Mouse (Mus musculus): ENCODE measurements around the gene Casp6. TPM values are rescaled to one million over a fixed set of nuclear protein-coding genes. Genes with fewer than 3 reads are reported as not detected.
A peak's percentile ranks its signal among the peaks of the same experiment; 100 is the strongest.

Gene Casp6
- 55.4 and 60.9 TPM in 2 replicates for polyA plus RNA-seq (2016; fragmentation: Nextera tagmentation; extraction: Ambion mirVana)

DNA sequence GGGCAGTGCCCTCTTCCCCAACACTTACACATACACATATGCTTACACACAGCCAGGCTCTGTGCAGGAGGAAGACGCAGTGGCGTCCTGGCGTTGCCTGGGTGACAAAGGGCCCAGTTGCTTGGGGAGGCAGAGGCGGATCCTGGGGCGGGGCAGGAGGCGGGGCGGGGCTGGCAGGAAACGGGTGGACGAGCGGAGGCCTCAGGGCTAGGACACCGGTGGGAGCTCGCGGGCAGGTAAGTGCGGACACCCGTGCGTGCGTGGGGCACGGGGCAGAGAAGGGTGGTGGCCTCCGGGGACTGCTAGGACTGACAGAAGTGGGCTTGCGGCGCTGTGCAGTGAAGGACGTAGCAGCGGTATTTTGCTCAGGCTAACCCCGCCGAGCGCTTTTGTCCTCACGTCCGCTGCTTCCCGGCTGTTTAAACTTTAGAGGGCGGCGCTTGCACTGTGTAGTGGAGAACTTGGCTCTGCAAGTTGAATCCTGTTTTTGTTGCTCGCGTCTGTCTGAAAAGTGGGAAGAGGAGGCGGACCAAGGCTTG is at the start of gene Casp6:
TSS of gene Casp6 (plus strand) at position 155 of the 539 bp plus-strand sequence.
- Histone ChIP-seq H3K4me3 (replicated peaks) (peak within 1 kb of the TSS; percentile 65), H3K4me1 (peaks cover 17% of the 10 kb centered on the region), H3K9me3 (no peaks in the 10 kb centered on the region), H3K4me2 (peak within 1 kb of the TSS; percentile 59), H3K36me3 (replicated peaks) (peaks cover 6% of the 10 kb centered on the region; the same call in 1 of the 2 replicates), H3K9ac (peak within 1 kb of the TSS; percentile 63), H3K27ac (no peak within 1 kb of the TSS), H3K27me3 (no peaks in the 10 kb centered on the region)
- 1% methylated on average over 34 of the region's 34 CpGs for WGBS
- ATAC-seq (ENCODE audit: low FRiP score), result peak; percentile 96

DNA sequence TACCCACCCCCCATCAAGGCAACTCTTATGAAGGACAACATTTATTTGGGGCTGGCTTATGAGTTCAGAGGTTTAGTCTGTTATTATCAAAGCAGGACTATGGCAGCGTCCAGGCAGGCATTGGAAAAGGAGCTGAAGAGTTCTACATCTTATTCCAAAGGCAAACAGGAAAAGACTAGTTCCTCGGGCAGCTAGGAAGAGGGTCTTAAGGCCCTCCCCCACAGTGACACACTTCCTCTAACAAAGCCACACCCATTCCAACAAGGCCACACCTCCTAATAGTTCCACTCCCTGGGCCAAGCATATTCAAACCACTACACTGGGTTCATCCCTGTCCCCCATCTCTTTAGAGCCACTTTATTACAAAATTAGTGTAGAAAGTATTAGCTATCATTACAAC is 38.6 kb upstream of the Casp6 start:
- H3K9ac ChIP-seq, result no peak overlapping the region
- WGBS, result 81% methylated on average over 2 of the region's 2 CpGs
- H3K9me3 ChIP-seq, result 0 out of 2 replicates have a peak, but pooled peaks cover 1% of the 10 kb centered on the region
- no peaks in the 10 kb centered on the region for H3K27me3 ChIP-seq
- H3K27ac ChIP-seq, result no peak overlapping the region
- H3K4me1 ChIP-seq, result no peaks in the 10 kb centered on the region
- H3K4me3 ChIP-seq (replicated peaks), result no peak overlapping the region
- no peaks in the 10 kb centered on the region for H3K36me3 ChIP-seq (replicated peaks)
- ATAC-seq (ENCODE audit: low FRiP score), result no peak
- no peak overlapping the region for H3K4me2 ChIP-seq

DNA sequence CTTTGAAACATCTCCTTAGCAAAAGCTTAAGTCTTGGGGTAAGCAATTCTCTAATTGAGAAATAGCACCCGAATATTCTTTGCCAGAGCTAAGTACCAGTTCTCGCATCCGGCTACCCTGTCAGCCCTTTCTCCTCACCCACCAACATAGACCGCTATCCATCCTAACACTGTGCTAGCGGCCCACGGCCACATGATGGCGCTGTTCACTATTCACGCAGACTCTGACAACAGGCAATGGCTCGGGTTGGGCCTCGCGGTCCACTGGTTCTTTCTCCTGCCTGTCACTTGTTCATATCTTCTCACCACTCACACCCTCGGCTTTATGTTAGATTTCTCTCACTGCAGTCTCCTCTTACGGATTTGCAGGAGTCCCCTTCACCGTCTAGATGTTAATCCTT is 37.5 kb upstream of the Casp6 start:
- ATAC-seq (ENCODE audit: low FRiP score), result no peak

DNA sequence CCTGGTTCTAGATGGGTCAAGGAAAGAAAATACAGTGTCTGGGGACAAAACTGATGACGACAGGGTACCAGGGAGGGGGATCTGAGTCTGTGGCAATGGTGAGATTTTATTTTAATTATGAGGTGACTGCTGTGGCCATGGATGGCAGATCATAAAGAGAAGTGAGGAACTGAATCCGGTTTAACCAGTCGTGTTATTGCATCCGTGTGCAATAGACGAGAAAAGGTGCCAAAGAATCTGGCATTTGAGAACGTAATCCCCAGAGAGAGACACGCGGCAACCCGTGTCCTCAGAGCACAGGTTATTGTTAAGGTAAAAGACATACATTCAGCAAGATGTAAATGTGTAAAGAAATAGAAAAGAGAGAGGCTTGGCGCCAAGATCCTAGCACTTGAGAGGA is 23.9 kb upstream of the Casp6 start:
- 88% methylated on average over 10 of the region's 10 CpGs for WGBS
- H3K27me3 ChIP-seq, result 0 out of 2 replicates have a peak, but pooled peaks cover 6% of the 10 kb centered on the region
- no peak overlapping the region for H3K9ac ChIP-seq
- no peak for ATAC-seq (ENCODE audit: low FRiP score)
- H3K27ac ChIP-seq, result no peak overlapping the region
- H3K4me3 ChIP-seq (replicated peaks), result no peak overlapping the region
- no peaks in the 10 kb centered on the region for H3K36me3 ChIP-seq (replicated peaks)
- no peak overlapping the region for H3K4me2 ChIP-seq
- H3K4me1 ChIP-seq, result peaks cover 12% of the 10 kb centered on the region
- H3K9me3 ChIP-seq, result no peaks in the 10 kb centered on the region

More for the DNA sequence above, 37.5 kb upstream of the Casp6 start:
- WGBS, result 52% methylated on average over 14 of the region's 14 CpGs
- Histone ChIP-seq H3K27ac (no peak overlapping the region), H3K9me3 (no peaks in the 10 kb centered on the region), H3K36me3 (replicated peaks) (no peaks in the 10 kb centered on the region), H3K9ac (no peak overlapping the region), H3K4me2 (no peak overlapping the region), H3K27me3 (no peaks in the 10 kb centered on the region), H3K4me3 (replicated peaks) (no peak overlapping the region), H3K4me1 (no peaks in the 10 kb centered on the region)

DNA sequence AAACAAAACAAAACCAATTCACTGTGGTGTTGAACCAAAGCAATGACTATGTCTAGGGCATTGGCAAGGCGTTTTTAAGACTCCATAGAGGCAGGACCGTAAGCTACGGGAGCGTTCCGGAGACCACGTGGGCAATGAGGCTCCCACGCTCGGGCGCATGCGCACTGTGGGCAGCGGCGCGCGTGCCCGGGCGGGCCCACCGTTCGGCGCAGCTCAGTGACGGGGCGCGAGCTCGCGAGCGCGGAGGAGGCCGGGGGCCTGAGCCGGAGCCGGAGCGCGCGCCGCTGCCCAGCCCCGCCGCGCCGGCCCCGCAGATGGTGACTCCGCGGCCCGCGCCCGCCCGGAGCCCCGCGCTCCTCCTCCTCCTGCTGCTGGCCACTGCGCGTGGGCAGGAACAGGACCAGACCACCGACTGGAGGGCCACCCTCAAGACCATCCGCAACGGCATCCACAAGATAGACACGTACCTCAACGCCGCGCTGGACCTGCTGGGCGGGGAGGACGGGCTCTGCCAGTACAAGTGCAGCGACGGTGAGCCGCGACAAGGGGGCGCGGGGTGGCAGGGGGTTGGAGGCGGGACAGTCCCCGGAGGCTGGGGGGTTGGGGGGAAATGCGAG is 22.7 kb upstream of the Casp6 start, which contains the start of gene Pla2g12a:
TSS of gene Pla2g12a (plus strand) at position 202 of the 617 bp plus-strand sequence.
- Histone ChIP-seq H3K9me3 (no peaks in the 10 kb centered on the region), H3K36me3 (replicated peaks) (no peaks in the 10 kb centered on the region), H3K27ac (peak within 1 kb of the TSS; percentile 85), H3K4me3 (replicated peaks) (peak within 1 kb of the TSS; percentile 76), H3K4me2 (peak within 1 kb of the TSS; percentile 87), H3K9ac (peak within 1 kb of the TSS; percentile 82), H3K4me1 (peaks cover 12% of the 10 kb centered on the region), H3K27me3 (0 out of 2 replicates have a peak, but pooled peaks cover 6% of the 10 kb centered on the region)
- ATAC-seq (ENCODE audit: low FRiP score), result peak; percentile 94
- WGBS, result under 1% methylated on average over 64 of the region's 66 CpGs

DNA sequence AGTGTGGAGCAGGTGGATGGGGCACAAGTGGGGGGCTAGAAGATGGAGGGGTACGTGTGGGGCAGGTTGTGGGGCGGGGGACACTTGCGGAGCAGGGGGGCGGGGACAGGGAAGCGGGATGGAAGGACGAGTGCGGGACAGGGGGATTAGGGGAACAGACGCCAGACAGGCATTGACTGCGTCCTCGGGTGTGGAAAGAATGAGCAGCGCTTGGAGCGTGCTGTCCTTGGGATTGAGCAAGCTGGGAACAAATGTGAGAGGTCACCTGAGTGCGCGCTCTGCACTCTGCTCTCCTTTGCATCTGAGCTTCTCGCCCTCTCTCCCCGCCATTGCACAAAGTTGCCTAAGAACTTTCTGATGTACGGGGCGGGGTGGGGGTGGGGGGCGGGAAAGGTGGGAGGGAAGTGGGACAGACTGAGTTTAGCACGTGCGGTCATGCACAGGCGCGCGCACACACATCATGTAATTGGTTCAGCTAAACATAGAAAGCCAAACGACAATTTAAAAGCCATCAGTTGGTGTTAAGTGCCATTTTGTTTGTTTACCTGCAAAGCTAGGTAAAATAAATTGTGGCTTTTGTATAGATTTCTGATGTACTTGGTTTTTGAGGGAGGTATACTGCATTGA is 22.0 kb upstream of the Casp6 start:
- Histone ChIP-seq H3K36me3 (replicated peaks) (no peaks in the 10 kb centered on the region), H3K27me3 (0 out of 2 replicates have a peak, but pooled peaks cover 6% of the 10 kb centered on the region), H3K9me3 (no peaks in the 10 kb centered on the region), H3K4me2 (peak overlapping the region; percentile 87), H3K4me3 (replicated peaks) (peak overlapping the region; percentile 76), H3K9ac (peak overlapping the region; percentile 82), H3K4me1 (peaks cover 12% of the 10 kb centered on the region), H3K27ac (peak overlapping the region; percentile 85)
- peak; percentile 71 for ATAC-seq (ENCODE audit: low FRiP score)
- under 1% methylated on average over 23 of the region's 25 CpGs for WGBS

DNA sequence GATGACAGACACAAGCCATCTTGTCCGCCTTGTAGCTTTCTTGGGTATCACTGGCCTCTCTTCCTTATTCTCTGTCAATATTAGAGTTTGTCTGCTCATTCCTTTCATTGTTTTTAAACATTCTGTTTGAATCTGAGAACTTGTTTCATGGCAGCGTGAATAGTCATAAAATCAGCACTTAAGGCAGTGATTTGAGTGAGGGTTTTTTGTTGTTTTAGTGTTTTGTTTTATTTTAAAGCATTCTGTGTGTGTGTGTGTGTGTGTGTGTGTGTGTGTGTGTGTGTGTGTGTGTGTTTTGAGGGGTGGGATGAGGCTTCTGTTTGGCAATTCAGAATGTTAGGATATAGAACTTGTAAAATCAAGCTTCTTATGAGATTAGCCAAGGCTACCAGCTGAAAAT is 21.3 kb upstream of the Casp6 start:
- Histone ChIP-seq H3K4me2 (peak overlapping the region; percentile 87), H3K27me3 (0 out of 2 replicates have a peak, but pooled peaks cover 6% of the 10 kb centered on the region), H3K9ac (no peak overlapping the region), H3K9me3 (no peaks in the 10 kb centered on the region), H3K4me1 (peaks cover 12% of the 10 kb centered on the region), H3K27ac (no peak overlapping the region), H3K4me3 (replicated peaks) (no peak overlapping the region), H3K36me3 (replicated peaks) (no peaks in the 10 kb centered on the region)
- ATAC-seq (ENCODE audit: low FRiP score), result no peak
- WGBS, result 74% methylated on average over 2 of the region's 2 CpGs

DNA sequence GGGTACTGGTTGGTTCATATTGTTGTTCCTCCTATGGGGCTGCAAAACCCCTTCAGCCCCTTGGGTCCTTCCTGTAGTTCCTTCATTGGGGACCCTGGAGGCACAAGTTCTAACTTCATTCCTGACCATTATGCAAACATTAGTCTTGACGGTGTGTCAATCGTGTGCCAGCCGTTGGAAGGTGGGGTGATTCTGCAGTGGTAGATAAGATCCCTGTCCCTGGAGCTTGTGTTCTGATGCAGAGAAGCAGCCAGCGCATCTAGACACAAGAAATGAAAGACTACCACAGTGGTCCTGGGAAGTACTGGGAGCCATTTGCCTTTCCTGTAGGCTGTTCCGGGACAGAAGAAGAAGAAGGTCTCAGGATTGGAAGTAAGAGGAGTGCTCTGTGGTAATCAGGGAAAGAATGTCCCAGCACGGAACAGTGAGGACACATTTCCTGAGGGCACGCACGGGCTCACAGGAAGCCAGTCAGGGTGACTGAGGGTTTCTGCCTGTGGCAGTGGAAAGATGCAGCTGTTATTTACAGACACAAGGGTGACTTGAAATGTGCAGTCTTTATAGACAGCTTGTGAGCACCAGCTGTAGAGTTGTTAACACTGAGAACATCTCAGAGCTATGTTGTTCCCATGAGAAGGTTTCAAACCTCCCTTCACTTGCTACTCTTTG is 20.2 kb upstream of the Casp6 start:
- Histone ChIP-seq H3K4me2 (no peak overlapping the region), H3K4me3 (replicated peaks) (no peak overlapping the region), H3K36me3 (replicated peaks) (no peaks in the 10 kb centered on the region), H3K4me1 (peaks cover 12% of the 10 kb centered on the region), H3K9me3 (no peaks in the 10 kb centered on the region), H3K9ac (no peak overlapping the region), H3K27ac (no peak overlapping the region), H3K27me3 (0 out of 2 replicates have a peak, but pooled peaks cover 6% of the 10 kb centered on the region)
- WGBS, result 84% methylated on average over 8 of the region's 8 CpGs
- no peak for ATAC-seq (ENCODE audit: low FRiP score)

DNA sequence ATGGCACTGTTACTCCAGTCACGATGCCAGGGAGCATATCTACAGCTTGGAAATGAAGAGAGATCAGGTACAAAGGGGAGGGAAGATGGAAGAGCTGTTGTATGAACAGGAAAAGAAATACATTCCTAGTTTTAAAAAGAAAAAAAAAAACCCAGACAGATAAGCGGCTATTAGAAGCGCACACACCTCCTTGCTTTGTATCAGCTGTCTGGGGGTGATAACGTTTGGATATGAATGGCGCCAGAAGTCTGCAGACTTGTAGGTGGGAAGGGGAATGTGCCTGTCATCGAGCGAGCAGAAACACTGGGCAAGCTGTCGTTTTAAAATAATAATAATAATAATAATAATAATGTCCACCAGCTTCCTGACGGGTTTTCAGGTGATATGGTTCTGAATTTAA is 15.6 kb upstream of the Casp6 start:
- 95% methylated on average over 9 of the region's 9 CpGs for WGBS
- ATAC-seq (ENCODE audit: low FRiP score), result no peak
- Histone ChIP-seq H3K27ac (no peak overlapping the region), H3K36me3 (replicated peaks) (no peaks in the 10 kb centered on the region), H3K9me3 (no peaks in the 10 kb centered on the region), H3K27me3 (no peaks in the 10 kb centered on the region), H3K4me1 (no peaks in the 10 kb centered on the region), H3K4me3 (replicated peaks) (no peak overlapping the region), H3K9ac (no peak overlapping the region), H3K4me2 (no peak overlapping the region)

DNA sequence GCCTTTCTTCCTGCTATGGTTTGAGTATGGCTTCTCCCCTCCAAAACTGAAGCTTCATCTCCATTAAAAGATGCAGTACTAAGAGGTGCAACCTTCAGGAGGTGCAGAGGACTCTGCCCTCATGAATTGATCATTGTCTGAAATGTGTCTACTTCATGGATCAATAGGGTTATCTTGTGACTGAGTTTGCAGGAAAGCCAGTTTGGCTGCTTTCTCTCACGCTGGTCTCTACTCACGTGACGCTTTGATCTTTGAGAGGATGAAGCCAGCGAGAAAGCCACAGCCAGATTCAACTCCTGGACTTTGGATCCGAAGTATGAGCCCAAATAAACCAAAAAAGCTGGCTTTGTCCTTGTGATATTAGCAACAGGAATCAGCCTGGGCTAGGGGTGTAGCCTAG is 14.8 kb upstream of the Casp6 start:
- 87% methylated on average over 5 of the region's 5 CpGs for WGBS
- ATAC-seq (ENCODE audit: low FRiP score), result no peak
- Histone ChIP-seq H3K36me3 (replicated peaks) (peaks cover 3% of the 10 kb centered on the region; the same call in 1 of the 2 replicates), H3K4me3 (replicated peaks) (no peak overlapping the region), H3K4me1 (no peaks in the 10 kb centered on the region), H3K27ac (no peak overlapping the region), H3K9ac (no peak overlapping the region), H3K27me3 (no peaks in the 10 kb centered on the region), H3K9me3 (no peaks in the 10 kb centered on the region), H3K4me2 (no peak overlapping the region)

DNA sequence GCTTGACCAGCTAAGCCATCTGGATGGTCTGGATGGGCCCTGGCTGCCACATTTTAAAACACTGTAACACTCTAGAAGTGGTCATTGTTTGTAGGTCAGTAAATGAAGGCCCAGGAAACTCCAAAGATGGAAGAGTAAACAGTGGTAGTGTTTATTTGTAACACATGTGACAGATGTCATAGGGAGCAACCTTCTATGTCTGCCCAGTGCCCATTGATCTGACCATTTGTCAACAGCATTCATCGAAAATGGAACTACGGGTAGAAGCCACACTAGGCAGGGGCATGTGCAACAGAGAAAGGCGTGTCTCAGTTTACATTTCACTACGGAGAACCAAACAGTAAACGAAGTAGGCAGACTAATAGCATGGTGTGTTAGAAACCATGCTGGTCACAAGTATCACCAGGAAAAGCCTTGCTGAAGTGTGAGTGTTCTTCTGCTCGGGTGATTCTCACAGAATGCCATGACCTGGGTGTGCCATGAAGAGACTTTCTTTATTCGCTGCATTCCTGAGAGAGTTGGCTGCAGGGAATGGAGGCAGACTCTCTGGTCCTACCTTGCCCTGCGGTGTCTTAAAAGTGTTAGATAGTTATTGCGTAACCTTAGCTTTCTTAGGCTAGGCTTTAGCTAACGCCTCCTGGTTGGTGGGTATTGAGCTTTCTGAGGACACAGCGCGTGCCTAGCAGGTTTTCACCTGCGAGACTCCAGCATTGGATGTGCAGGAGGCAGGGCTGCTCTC is 13.3 kb upstream of the Casp6 start:
- H3K4me3 ChIP-seq (replicated peaks), result no peak overlapping the region
- H3K4me2 ChIP-seq, result no peak overlapping the region

More for the DNA sequence above, 13.3 kb upstream of the Casp6 start:
- no peak for ATAC-seq (ENCODE audit: low FRiP score)
- no peaks in the 10 kb centered on the region for H3K27me3 ChIP-seq
- H3K9ac ChIP-seq, result no peak overlapping the region
- H3K36me3 ChIP-seq (replicated peaks), result peaks cover 7% of the 10 kb centered on the region; the same call in 1 of the 2 replicates
- 94% methylated on average over 13 of the region's 13 CpGs for WGBS
- no peaks in the 10 kb centered on the region for H3K9me3 ChIP-seq
- no peak overlapping the region for H3K27ac ChIP-seq
- no peaks in the 10 kb centered on the region for H3K4me1 ChIP-seq

All from forebrain, embryonic 12.5 days (tissue).